Mouse (Mus musculus) intestine, embryonic 15.5 days (tissue): Measurements from ENCODE around the gene Ypel3. TPM values are rescaled to one million over a fixed set of nuclear protein-coding genes. Genes with fewer than 3 reads are reported as not detected.

Experiments used
- ATAC-seq: fragments of 200-750 bp; cut with Nextera tagmentation; 2 replicates; pipeline ENCODE4 v1.8.0; 2017; ENCODE audit warnings: moderate TSS enrichment, moderate library complexity
- H3K27ac ChIP-seq: fragments of 300-500 bp; sonication (generic); 2 replicates; pipeline ENCODE4 v1.5.1; 2015; ENCODE audit warnings: mild to moderate bottlenecking, inconsistent platforms
- H3K27me3 ChIP-seq: fragments of 300-500 bp; sonication (generic); replicated peaks from 2 replicates; pipeline ENCODE4 v1.6.1; 2015; ENCODE audit warnings: inconsistent platforms
- H3K36me3 ChIP-seq: fragments of 300-500 bp; sonication (generic); 2 replicates; pipeline ENCODE4 v1.6.1; 2015; ENCODE audit warnings: inconsistent platforms
- H3K4me1 ChIP-seq: fragments of 300-500 bp; sonication (generic); replicated peaks from 2 replicates; pipeline ENCODE4 v1.6.1; 2015; ENCODE audit warnings: inconsistent platforms
- H3K4me2 ChIP-seq: fragments of 300-500 bp; sonication (generic); replicated peaks from 2 replicates; pipeline ENCODE4 v1.6.1; 2015; ENCODE audit warnings: mild to moderate bottlenecking, inconsistent platforms
- H3K4me3 ChIP-seq: fragments of 300-500 bp; sonication (generic); replicated peaks from 2 replicates; pipeline ENCODE4 v1.5.1; 2015; ENCODE audit warnings: inconsistent platforms
- H3K9ac ChIP-seq: fragments of 300-500 bp; sonication (generic); 2 replicates; pipeline ENCODE4 v1.6.1; 2015; ENCODE audit warnings: inconsistent platforms
- H3K9me3 ChIP-seq: fragments of 300-500 bp; sonication (generic); 2 replicates; pipeline ENCODE4 v1.6.1; 2016; ENCODE audit warnings: inconsistent platforms
- WGBS: fragments of 180-500 bp; shearing (Covaris S2); methylation state at CpG from one replicate; pipeline ENCODE4 v1.1.7; 2015; 5-methylcytosine and 5-hydroxymethylcytosine counted together
- polyA plus RNA-seq: library from polyadenylated mRNA; unstranded; fragments of >200 nt; fragmentation: Nextera tagmentation; extraction: Ambion mirVana; gene quantifications from 2 replicates; pipeline ENCODE4 v1.2.1, GENCODE M21; 2015

Gene Ypel3
- polyA plus RNA-seq, 1 experiment from 2014 or later, result 71.2 TPM

GRCm38 (mm10) chr7:126754866-126755265, 21.9 kb upstream of the Ypel3 start:
- Histone ChIP-seq H3K4me3 (no peak overlapping the region), H3K27ac (peak overlapping the region; percentile 49; the same call in 1 of the 2 replicates), H3K9me3 (no peaks in the 10 kb centered on the region), H3K36me3 (no peaks in the 10 kb centered on the region), H3K4me1 (peaks cover 4% of the 10 kb centered on the region; the same call in 1 of the 2 replicates), H3K9ac (0 out of 2 replicates have a peak overlapping the region, but pooled peaks have one; percentile 27), H3K27me3 (no peaks in the 10 kb centered on the region), H3K4me2 (peak overlapping the region; percentile 43)
- peak; percentile 71 for ATAC-seq
- WGBS, result under 1% methylated on average over 9 of the region's 9 CpGs

- H3K27ac ChIP-seq, result no peak overlapping the region
- H3K4me1 ChIP-seq, result peaks cover 35% of the 10 kb centered on the region
- H3K9ac ChIP-seq, result no peak overlapping the region
- peaks cover 9% of the 10 kb centered on the region; the same call in 1 of the 2 replicates for H3K36me3 ChIP-seq
- WGBS, result 68% methylated on average over 7 of the region's 7 CpGs
- no peak overlapping the region for H3K4me2 ChIP-seq
- no peaks in the 10 kb centered on the region for H3K9me3 ChIP-seq
- no peak for ATAC-seq
- no peak overlapping the region for H3K4me3 ChIP-seq
- H3K27me3 ChIP-seq, result no peaks in the 10 kb centered on the region
Measured at GRCm38 (mm10) chr7:126758539-126758938, 18.2 kb upstream of the Ypel3 start.

- peaks cover 15% of the 10 kb centered on the region for H3K36me3 ChIP-seq
- no peaks in the 10 kb centered on the region for H3K27me3 ChIP-seq
- 2% methylated on average over 34 of the region's 38 CpGs for WGBS
- no peaks in the 10 kb centered on the region for H3K9me3 ChIP-seq
- H3K4me2 ChIP-seq, result peak within 1 kb of the TSS; percentile 71
- H3K4me3 ChIP-seq, result peak within 1 kb of the TSS; percentile 64
- H3K27ac ChIP-seq, result peak within 1 kb of the TSS; percentile 98
- peak within 1 kb of the TSS; percentile 70 for H3K9ac ChIP-seq
- ATAC-seq, result peak; percentile 70
- peaks cover 35% of the 10 kb centered on the region for H3K4me1 ChIP-seq
Measured at GRCm38 (mm10) chr7:126759050-126759671, 17.6 kb upstream of the Ypel3 start, which contains the start of gene Mapk3. Gene Mapk3 (plus strand): TSS chr7:126759601.

GRCm38 (mm10) chr7:126759672-126760390, 16.9 kb upstream of the Ypel3 start:
- peaks cover 22% of the 10 kb centered on the region for H3K36me3 ChIP-seq
- peaks cover 35% of the 10 kb centered on the region for H3K4me1 ChIP-seq
- H3K9me3 ChIP-seq, result no peaks in the 10 kb centered on the region
- H3K27me3 ChIP-seq, result no peaks in the 10 kb centered on the region
- peak; percentile 48 for ATAC-seq
- WGBS, result 1% methylated on average over 22 of the region's 24 CpGs
- H3K9ac ChIP-seq, result peak overlapping the region; percentile 70
- H3K4me2 ChIP-seq, result peak overlapping the region; percentile 71
- peak overlapping the region; percentile 64 for H3K4me3 ChIP-seq
- H3K27ac ChIP-seq, result peak overlapping the region; percentile 98

GRCm38 (mm10) chr7:126760391-126760802, 16.4 kb upstream of the Ypel3 start:
- peak; percentile 68 for ATAC-seq
- Histone ChIP-seq H3K36me3 (peaks cover 28% of the 10 kb centered on the region), H3K4me1 (peaks cover 34% of the 10 kb centered on the region), H3K9ac (peak overlapping the region; percentile 70), H3K4me3 (peak overlapping the region; percentile 64), H3K27me3 (no peaks in the 10 kb centered on the region), H3K27ac (peak overlapping the region; percentile 98), H3K9me3 (no peaks in the 10 kb centered on the region), H3K4me2 (peak overlapping the region; percentile 71)
- WGBS, result 4% methylated on average over 3 of the region's 3 CpGs

- peak overlapping the region; percentile 71 for H3K4me2 ChIP-seq
- H3K4me3 ChIP-seq, result peak overlapping the region; percentile 64
- H3K27me3 ChIP-seq, result no peaks in the 10 kb centered on the region
- ATAC-seq, result no peak
- 37% methylated on average over 4 of the region's 4 CpGs for WGBS
- peaks cover 33% of the 10 kb centered on the region for H3K36me3 ChIP-seq
- no peaks in the 10 kb centered on the region for H3K9me3 ChIP-seq
- peak overlapping the region; percentile 98 for H3K27ac ChIP-seq
- H3K4me1 ChIP-seq, result peaks cover 39% of the 10 kb centered on the region
- H3K9ac ChIP-seq, result peak overlapping the region; percentile 70; the same call in 1 of the 2 replicates
Measured at GRCm38 (mm10) chr7:126760956-126761355, 15.8 kb upstream of the Ypel3 start.

- no peaks in the 10 kb centered on the region for H3K27me3 ChIP-seq
- peak; percentile 37; the same call in 1 of the 2 replicates for ATAC-seq
- peak overlapping the region; percentile 71 for H3K4me2 ChIP-seq
- H3K36me3 ChIP-seq, result peaks cover 39% of the 10 kb centered on the region
- peak overlapping the region; percentile 64; the same call in 1 of the 2 replicates for H3K4me3 ChIP-seq
- peak overlapping the region; percentile 98 for H3K27ac ChIP-seq
- peaks cover 44% of the 10 kb centered on the region for H3K4me1 ChIP-seq
- 0 out of 2 replicates have a peak overlapping the region, but pooled peaks have one; percentile 3 for H3K9ac ChIP-seq
- WGBS, result 49% methylated on average over 6 of the region's 6 CpGs
- no peaks in the 10 kb centered on the region for H3K9me3 ChIP-seq
Measured at GRCm38 (mm10) chr7:126761529-126762067, 15.2 kb upstream of the Ypel3 start.

- Histone ChIP-seq H3K27ac (peak overlapping the region; percentile 17; the same call in 1 of the 2 replicates), H3K4me1 (peaks cover 44% of the 10 kb centered on the region), H3K4me2 (peak overlapping the region; percentile 14), H3K4me3 (no peak overlapping the region), H3K36me3 (peaks cover 48% of the 10 kb centered on the region), H3K27me3 (no peaks in the 10 kb centered on the region), H3K9me3 (no peaks in the 10 kb centered on the region), H3K9ac (0 out of 2 replicates have a peak overlapping the region, but pooled peaks have one; percentile 23)
- no peak for ATAC-seq
- WGBS, result 43% methylated on average over 17 of the region's 17 CpGs
Measured at GRCm38 (mm10) chr7:126762471-126763008, 14.2 kb upstream of the Ypel3 start.

GRCm38 (mm10) chr7:126765540-126765939, 11.2 kb upstream of the Ypel3 start:
- Histone ChIP-seq H3K9ac (no peak overlapping the region), H3K36me3 (peaks cover 67% of the 10 kb centered on the region), H3K27ac (no peak overlapping the region), H3K27me3 (no peaks in the 10 kb centered on the region), H3K9me3 (no peaks in the 10 kb centered on the region), H3K4me1 (peaks cover 39% of the 10 kb centered on the region), H3K4me3 (no peak overlapping the region), H3K4me2 (no peak overlapping the region)
- ATAC-seq, result no peak
- WGBS, result 75% methylated on average over 9 of the region's 9 CpGs

- Histone ChIP-seq H3K27ac (no peak within 1 kb of the TSS), H3K36me3 (peaks cover 68% of the 10 kb centered on the region)
Measured at GRCm38 (mm10) chr7:126766201-126766600, 10.6 kb upstream of the Ypel3 start, which contains the start of gene Gdpd3. Gene Gdpd3 (plus strand): TSS chr7:126766334.

GRCm38 (mm10) chr7:126767001-126767400, 9.8 kb upstream of the Ypel3 start:
- H3K9me3 ChIP-seq, result no peaks in the 10 kb centered on the region
- ATAC-seq, result no peak
- no peak overlapping the region for H3K9ac ChIP-seq
- no peak overlapping the region for H3K27ac ChIP-seq
- H3K4me1 ChIP-seq, result peaks cover 24% of the 10 kb centered on the region
- 93% methylated on average over 8 of the region's 8 CpGs for WGBS
- H3K4me2 ChIP-seq, result no peak overlapping the region
- H3K27me3 ChIP-seq, result no peaks in the 10 kb centered on the region
- H3K4me3 ChIP-seq, result no peak overlapping the region
- H3K36me3 ChIP-seq, result peaks cover 68% of the 10 kb centered on the region

More at GRCm38 (mm10) chr7:126766201-126766600, 10.6 kb upstream of the Ypel3 start, which contains the start of gene Gdpd3:
- Histone ChIP-seq H3K27me3 (no peaks in the 10 kb centered on the region), H3K4me3 (no peak within 1 kb of the TSS), H3K9me3 (no peaks in the 10 kb centered on the region), H3K9ac (no peak within 1 kb of the TSS), H3K4me2 (no peak within 1 kb of the TSS), H3K4me1 (peaks cover 32% of the 10 kb centered on the region)
- 87% methylated on average over 16 of the region's 16 CpGs for WGBS
- ATAC-seq, result peak; percentile 54; the same call in 1 of the 2 replicates

- Histone ChIP-seq H3K4me3 (no peak overlapping the region), H3K4me2 (no peak overlapping the region), H3K36me3 (peaks cover 41% of the 10 kb centered on the region), H3K9ac (no peak overlapping the region), H3K4me1 (peaks cover 14% of the 10 kb centered on the region), H3K27ac (no peak overlapping the region), H3K27me3 (no peaks in the 10 kb centered on the region), H3K9me3 (no peaks in the 10 kb centered on the region)
- 87% methylated on average over 12 of the region's 12 CpGs for WGBS
- no peak for ATAC-seq
Measured at GRCm38 (mm10) chr7:126770784-126771183, 6.0 kb upstream of the Ypel3 start.
